Mouse (Mus musculus): ENCODE measurements around the gene Zfhx3. TPM values are rescaled to one million over a fixed set of nuclear protein-coding genes. Genes with fewer than 3 reads are reported as not detected.
A peak's percentile ranks its signal among the peaks of the same experiment; 100 is the strongest.

Gene Zfhx3
- polyA plus RNA-seq, 1 experiment from 2014 or later = 38.7 TPM

GRCm38 (mm10) chr8:108125053-108125452 is 182.6 kb downstream of the Zfhx3 start:
- no peak overlapping the region for H3K4me2 ChIP-seq (replicated peaks)
- no peaks in the 10 kb centered on the region for H3K4me1 ChIP-seq
- no peaks in the 10 kb centered on the region for H3K27me3 ChIP-seq (replicated peaks)
- no peaks in the 10 kb centered on the region for H3K36me3 ChIP-seq
- no peaks in the 10 kb centered on the region for H3K9me3 ChIP-seq
- no peak for ATAC-seq (ENCODE audit: low FRiP score, low read depth)
- H3K27ac ChIP-seq = no peak overlapping the region
- WGBS = 86% methylated on average over 2 of the region's 2 CpGs
- no peak overlapping the region for H3K9ac ChIP-seq
- no peak overlapping the region for H3K4me3 ChIP-seq

GRCm38 (mm10) chr8:108125491-108125890 is 183.0 kb downstream of the Zfhx3 start:
- 36% methylated on average over 2 of the region's 2 CpGs for WGBS
- ATAC-seq (ENCODE audit: low FRiP score, low read depth) = no peak
- Histone ChIP-seq H3K4me2 (replicated peaks) (no peak overlapping the region), H3K36me3 (no peaks in the 10 kb centered on the region), H3K27me3 (replicated peaks) (no peaks in the 10 kb centered on the region), H3K9me3 (no peaks in the 10 kb centered on the region), H3K4me3 (no peak overlapping the region), H3K9ac (no peak overlapping the region), H3K27ac (no peak overlapping the region), H3K4me1 (no peaks in the 10 kb centered on the region)

- Histone ChIP-seq H3K4me1 (no peaks in the 10 kb centered on the region), H3K9me3 (no peaks in the 10 kb centered on the region), H3K36me3 (no peaks in the 10 kb centered on the region), H3K4me2 (replicated peaks) (no peak overlapping the region), H3K27me3 (replicated peaks) (no peaks in the 10 kb centered on the region), H3K9ac (no peak overlapping the region), H3K27ac (no peak overlapping the region), H3K4me3 (no peak overlapping the region)
- no peak for ATAC-seq (ENCODE audit: low FRiP score, low read depth)
- WGBS = 79% methylated on average over 5 of the region's 5 CpGs
These were observed 204.1 kb downstream of the Zfhx3 start for GRCm38 (mm10) chr8:108146536-108146935.

GRCm38 (mm10) chr8:108148599-108149249 is 206.3 kb downstream of the Zfhx3 start:
- no peaks in the 10 kb centered on the region for H3K9me3 ChIP-seq
- H3K9ac ChIP-seq = no peak overlapping the region
- no peak overlapping the region for H3K27ac ChIP-seq
- H3K27me3 ChIP-seq (replicated peaks) = no peaks in the 10 kb centered on the region
- no peak for ATAC-seq (ENCODE audit: low FRiP score, low read depth)
- H3K4me2 ChIP-seq (replicated peaks) = no peak overlapping the region
- no peaks in the 10 kb centered on the region for H3K4me1 ChIP-seq
- WGBS = 76% methylated on average over 15 of the region's 15 CpGs
- H3K4me3 ChIP-seq = no peak overlapping the region
- no peaks in the 10 kb centered on the region for H3K36me3 ChIP-seq

- H3K4me3 ChIP-seq = no peak overlapping the region
These were observed 228.4 kb downstream of the Zfhx3 start for GRCm38 (mm10) chr8:108170804-108171203.

GRCm38 (mm10) chr8:108183296-108183695 is 240.9 kb downstream of the Zfhx3 start:
- ATAC-seq (ENCODE audit: low FRiP score, low read depth) = no peak
- no peak overlapping the region for H3K9ac ChIP-seq
- H3K36me3 ChIP-seq = no peaks in the 10 kb centered on the region
- no peaks in the 10 kb centered on the region for H3K4me1 ChIP-seq
- no peaks in the 10 kb centered on the region for H3K27me3 ChIP-seq (replicated peaks)
- WGBS = 87% methylated on average over 4 of the region's 4 CpGs
- no peak overlapping the region for H3K4me3 ChIP-seq
- no peak overlapping the region for H3K27ac ChIP-seq
- no peak overlapping the region for H3K4me2 ChIP-seq (replicated peaks)
- H3K9me3 ChIP-seq = no peaks in the 10 kb centered on the region

More at GRCm38 (mm10) chr8:108170804-108171203, 228.4 kb downstream of the Zfhx3 start:
- H3K9me3 ChIP-seq = no peaks in the 10 kb centered on the region
- peaks cover 9% of the 10 kb centered on the region; the same call in 1 of the 2 replicates for H3K4me1 ChIP-seq
- no peak overlapping the region for H3K9ac ChIP-seq
- WGBS = 51% methylated on average over 14 of the region's 14 CpGs
- no peaks in the 10 kb centered on the region for H3K27me3 ChIP-seq (replicated peaks)
- H3K27ac ChIP-seq = no peak overlapping the region
- no peaks in the 10 kb centered on the region for H3K36me3 ChIP-seq
- H3K4me2 ChIP-seq (replicated peaks) = 0 out of 2 replicates have a peak overlapping the region, but pooled peaks have one; percentile 24
- peak; percentile 41; the same call in 1 of the 2 replicates for ATAC-seq (ENCODE audit: low FRiP score, low read depth)

GRCm38 (mm10) chr8:108183948-108184347 is 241.5 kb downstream of the Zfhx3 start:
- Histone ChIP-seq H3K36me3 (no peaks in the 10 kb centered on the region), H3K9ac (no peak overlapping the region), H3K27me3 (replicated peaks) (no peaks in the 10 kb centered on the region), H3K27ac (no peak overlapping the region), H3K4me1 (no peaks in the 10 kb centered on the region), H3K9me3 (no peaks in the 10 kb centered on the region), H3K4me2 (replicated peaks) (no peak overlapping the region), H3K4me3 (no peak overlapping the region)
- 85% methylated on average over 8 of the region's 8 CpGs for WGBS
- ATAC-seq (ENCODE audit: low FRiP score, low read depth) = no peak

GRCm38 (mm10) chr8:108186289-108186688 is 243.8 kb downstream of the Zfhx3 start:
- Histone ChIP-seq H3K4me2 (replicated peaks) (no peak overlapping the region), H3K27ac (no peak overlapping the region), H3K4me3 (no peak overlapping the region), H3K27me3 (replicated peaks) (no peaks in the 10 kb centered on the region), H3K4me1 (no peaks in the 10 kb centered on the region), H3K9ac (no peak overlapping the region), H3K9me3 (no peaks in the 10 kb centered on the region), H3K36me3 (no peaks in the 10 kb centered on the region)
- ATAC-seq (ENCODE audit: low FRiP score, low read depth) = no peak
- 89% methylated on average over 3 of the region's 3 CpGs for WGBS

GRCm38 (mm10) chr8:108188044-108188443 is 245.6 kb downstream of the Zfhx3 start:
- Histone ChIP-seq H3K4me3 (no peak overlapping the region), H3K9me3 (no peaks in the 10 kb centered on the region), H3K9ac (no peak overlapping the region), H3K27ac (no peak overlapping the region), H3K4me1 (no peaks in the 10 kb centered on the region), H3K4me2 (replicated peaks) (no peak overlapping the region), H3K27me3 (replicated peaks) (no peaks in the 10 kb centered on the region), H3K36me3 (no peaks in the 10 kb centered on the region)
- WGBS = 71% methylated on average over 4 of the region's 4 CpGs
- ATAC-seq (ENCODE audit: low FRiP score, low read depth) = no peak

GRCm38 (mm10) chr8:108194571-108194970 is 252.1 kb downstream of the Zfhx3 start:
- no peak overlapping the region for H3K4me3 ChIP-seq
- H3K9me3 ChIP-seq = no peaks in the 10 kb centered on the region
- 52% methylated on average over 8 of the region's 8 CpGs for WGBS
- no peaks in the 10 kb centered on the region for H3K27me3 ChIP-seq (replicated peaks)
- no peaks in the 10 kb centered on the region for H3K36me3 ChIP-seq
- H3K4me1 ChIP-seq = no peaks in the 10 kb centered on the region
- H3K4me2 ChIP-seq (replicated peaks) = no peak overlapping the region
- no peak overlapping the region for H3K27ac ChIP-seq
- no peak for ATAC-seq (ENCODE audit: low FRiP score, low read depth)
- H3K9ac ChIP-seq = no peak overlapping the region

- Histone ChIP-seq H3K9ac (no peak overlapping the region), H3K4me2 (replicated peaks) (no peak overlapping the region), H3K4me1 (peaks cover 11% of the 10 kb centered on the region), H3K4me3 (no peak overlapping the region), H3K27me3 (replicated peaks) (no peaks in the 10 kb centered on the region), H3K9me3 (no peaks in the 10 kb centered on the region), H3K27ac (no peak overlapping the region), H3K36me3 (no peaks in the 10 kb centered on the region)
- 91% methylated on average over 3 of the region's 3 CpGs for WGBS
- ATAC-seq (ENCODE audit: low FRiP score, low read depth) = no peak
These were observed 272.6 kb downstream of the Zfhx3 start for GRCm38 (mm10) chr8:108215026-108215425.

- H3K9ac ChIP-seq = no peak overlapping the region
- no peak overlapping the region for H3K4me3 ChIP-seq
- no peak overlapping the region for H3K4me2 ChIP-seq (replicated peaks)
- no peaks in the 10 kb centered on the region for H3K36me3 ChIP-seq
- WGBS = 45% methylated on average over 13 of the region's 13 CpGs
- H3K27ac ChIP-seq = no peak overlapping the region
- peaks cover 15% of the 10 kb centered on the region for H3K4me1 ChIP-seq
- no peaks in the 10 kb centered on the region for H3K27me3 ChIP-seq (replicated peaks)
- no peak for ATAC-seq (ENCODE audit: low FRiP score, low read depth)
- no peaks in the 10 kb centered on the region for H3K9me3 ChIP-seq
These were observed 275.9 kb downstream of the Zfhx3 start for GRCm38 (mm10) chr8:108218171-108218840.

GRCm38 (mm10) chr8:108220511-108220910 is 278.1 kb downstream of the Zfhx3 start:
- no peak overlapping the region for H3K27ac ChIP-seq
- ATAC-seq (ENCODE audit: low FRiP score, low read depth) = no peak
- H3K36me3 ChIP-seq = no peaks in the 10 kb centered on the region
- no peak overlapping the region for H3K9ac ChIP-seq
- peaks cover 15% of the 10 kb centered on the region for H3K4me1 ChIP-seq
- 65% methylated on average over 3 of the region's 3 CpGs for WGBS
- H3K4me3 ChIP-seq = no peak overlapping the region
- no peaks in the 10 kb centered on the region for H3K9me3 ChIP-seq
- no peak overlapping the region for H3K4me2 ChIP-seq (replicated peaks)
- no peaks in the 10 kb centered on the region for H3K27me3 ChIP-seq (replicated peaks)

Measured in neural tube, embryonic 12.5 days (tissue).